Mouse (Mus musculus) myocyte (in vitro differentiated cells): ENCODE results near the gene Tmem206.

Experiments
- MYOG ChIP-seq, 3 experiments: IDR thresholded peaks; one replicate each; pipeline ENCODE4 v1.6.1; 2011; ENCODE audit warnings: control low read depth in 2 of 3, low read depth in 2 of 3, mild to moderate bottlenecking in 2 of 3; ENCODE audit not compliant: insufficient read length in 2 of 3, control insufficient read depth in 1 of 3, insufficient read depth in 1 of 3
- POLR2A ChIP-seq: IDR thresholded peaks from one replicate; pipeline ENCODE4 v1.6.1; 2011; ENCODE audit warnings: low read depth, mild to moderate bottlenecking, control low read depth, moderate library complexity; ENCODE audit not compliant: insufficient read length
- POLR2AphosphoS2 ChIP-seq: IDR thresholded peaks from one replicate; pipeline ENCODE4 v1.6.1; 2011; ENCODE audit warnings: low read depth, control low read depth; ENCODE audit not compliant: insufficient read length
- SRF ChIP-seq: IDR thresholded peaks from one replicate; pipeline ENCODE4 v1.6.1; 2011; ENCODE audit warnings: low read depth; ENCODE audit not compliant: control insufficient read depth, insufficient read length
- TCF12 ChIP-seq: IDR thresholded peaks from one replicate; pipeline ENCODE4 v1.6.1; 2011; ENCODE audit warnings: mild to moderate bottlenecking, control low read depth; ENCODE audit not compliant: poor library complexity, insufficient read depth, severe bottlenecking
- TCF3 ChIP-seq: IDR thresholded peaks from one replicate; pipeline ENCODE4 v1.6.1; 2011; ENCODE audit warnings: low read depth, control low read depth; ENCODE audit not compliant: insufficient read length
- USF1 ChIP-seq: IDR thresholded peaks from one replicate; pipeline ENCODE4 v1.6.1; 2011; ENCODE audit warnings: low read depth, mild to moderate bottlenecking, control low read depth, moderate library complexity

GRCm38 (mm10) chr1:191348996-191349395 lies 23.3 kb downstream of the Tmem206 start:
- TF ChIP-seq USF1 (no peak), TCF12 (no peak), TCF3 (no peak), POLR2AphosphoS2 (no peak), POLR2A (no peak), SRF (no peak), MYOG (IDR thresholded peaks at IDR 0.05; ENCODE audit: control insufficient read depth in 1 of 3, insufficient read depth in 1 of 3, insufficient read length in 2 of 3, low read depth in 2 of 3) (no peak)
